Mouse (Mus musculus) mesoderm, embryonic 11.5 days (tissue): ENCODE measurements around the gene Tmem19.
"Not testable (repeated sequence)": the region's sequence is repeated elsewhere in the genome, so short reads cannot be mapped to it uniquely, and the experiment has no call there.

Experiments
- DNase-seq: peaks from one replicate; pipeline ENCODE4 v3.0.0-alpha.2; 2012; ENCODE audit warnings: low read depth, low spot score

Gene Tmem19

DNA sequence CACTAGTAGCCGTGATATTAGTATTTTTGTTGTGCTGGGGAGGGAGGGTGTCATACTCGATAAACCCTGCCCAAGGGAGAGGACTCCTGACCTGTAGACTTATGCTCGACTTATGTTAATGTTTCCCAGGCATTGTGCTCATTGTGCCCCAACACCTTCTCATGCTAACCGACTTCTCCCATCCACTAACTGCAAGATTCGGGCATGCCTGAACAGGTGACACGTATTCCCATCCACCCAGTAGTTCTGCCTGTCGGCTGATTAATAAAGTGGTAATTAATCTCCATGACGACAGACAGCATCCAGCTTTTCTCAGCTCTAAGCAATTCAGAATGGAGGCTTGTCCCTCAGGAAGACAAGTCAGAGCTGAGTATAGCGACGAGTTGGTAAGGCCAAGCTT is 13.3 kb downstream of the Tmem19 start:
- DNase-seq = no peak

DNA sequence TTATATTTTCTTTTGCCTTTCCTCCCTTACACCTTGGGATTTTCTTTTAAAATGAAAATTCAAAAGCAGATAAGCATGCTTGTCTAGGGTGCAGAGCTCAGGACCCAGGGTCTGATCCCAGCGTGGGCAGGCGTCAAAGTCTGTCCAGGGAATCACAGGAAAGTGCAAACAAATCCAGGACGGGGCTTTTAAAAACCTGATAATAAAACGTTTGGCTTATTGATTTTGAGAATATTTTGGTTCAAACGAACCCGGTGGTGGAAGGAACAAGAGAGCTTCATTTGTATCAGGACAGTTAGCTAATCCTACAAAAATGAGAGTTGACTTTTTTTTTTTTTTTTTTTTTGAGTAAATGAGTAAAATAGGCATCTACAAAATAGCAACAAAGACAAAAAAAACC is 14.2 kb downstream of the Tmem19 start:
- no peak for DNase-seq

GRCm38 (mm10) chr10:115346444-115346843 is 15.9 kb downstream of the Tmem19 start:
- DNase-seq = no peak

DNA sequence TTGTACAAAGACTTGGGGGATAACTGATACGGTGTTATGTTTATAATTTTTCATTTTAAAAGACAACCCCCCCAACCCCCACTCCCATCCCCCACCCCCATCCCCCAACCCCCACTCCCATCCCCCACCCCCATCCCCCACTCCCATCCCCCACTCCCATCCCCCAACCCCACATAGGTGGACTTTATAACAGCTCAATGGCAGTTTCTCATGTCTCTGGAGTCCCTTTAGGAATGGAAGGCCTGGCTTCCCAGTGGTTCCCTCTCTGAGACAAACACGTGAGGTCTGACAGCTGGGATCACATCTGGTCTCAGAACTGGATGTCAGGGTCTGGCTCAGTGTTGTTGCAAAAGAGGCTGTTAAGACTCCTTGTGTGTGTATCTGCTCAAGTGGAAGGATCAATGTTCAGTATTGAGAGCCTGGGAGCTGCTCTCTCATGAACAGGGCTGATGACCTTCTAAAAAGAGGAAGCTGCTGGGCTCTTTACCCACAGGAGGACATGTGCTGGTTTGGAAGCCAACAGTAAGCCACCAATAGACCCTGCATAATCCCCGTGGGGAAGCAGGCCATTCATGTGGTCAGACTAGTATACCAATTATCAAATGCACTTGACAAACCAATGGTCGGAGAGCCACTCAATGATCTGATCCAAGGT is 19.4 kb downstream of the Tmem19 start:
- DNase-seq = no peak

- no peak for DNase-seq
Measured at GRCm38 (mm10) chr10:115339820-115340328, 22.4 kb downstream of the Tmem19 start.

- no peak for DNase-seq
Measured at GRCm38 (mm10) chr10:115336901-115337300, 25.4 kb downstream of the Tmem19 start.

GRCm38 (mm10) chr10:115333528-115333927 is 28.8 kb downstream of the Tmem19 start:
- no peak for DNase-seq

- no peak for DNase-seq
Measured at GRCm38 (mm10) chr10:115332997-115333396, 29.3 kb downstream of the Tmem19 start.

GRCm38 (mm10) chr10:115332420-115332952 is 29.8 kb downstream of the Tmem19 start:
- no peak for DNase-seq

- no peak for DNase-seq
Measured at GRCm38 (mm10) chr10:115329010-115329530, 33.2 kb downstream of the Tmem19 start.

- DNase-seq = no peak
Measured at GRCm38 (mm10) chr10:115328514-115328913, 33.8 kb downstream of the Tmem19 start.

GRCm38 (mm10) chr10:115323295-115323694 is 39.0 kb downstream of the Tmem19 start:
- peak; percentile 73 for DNase-seq

DNA sequence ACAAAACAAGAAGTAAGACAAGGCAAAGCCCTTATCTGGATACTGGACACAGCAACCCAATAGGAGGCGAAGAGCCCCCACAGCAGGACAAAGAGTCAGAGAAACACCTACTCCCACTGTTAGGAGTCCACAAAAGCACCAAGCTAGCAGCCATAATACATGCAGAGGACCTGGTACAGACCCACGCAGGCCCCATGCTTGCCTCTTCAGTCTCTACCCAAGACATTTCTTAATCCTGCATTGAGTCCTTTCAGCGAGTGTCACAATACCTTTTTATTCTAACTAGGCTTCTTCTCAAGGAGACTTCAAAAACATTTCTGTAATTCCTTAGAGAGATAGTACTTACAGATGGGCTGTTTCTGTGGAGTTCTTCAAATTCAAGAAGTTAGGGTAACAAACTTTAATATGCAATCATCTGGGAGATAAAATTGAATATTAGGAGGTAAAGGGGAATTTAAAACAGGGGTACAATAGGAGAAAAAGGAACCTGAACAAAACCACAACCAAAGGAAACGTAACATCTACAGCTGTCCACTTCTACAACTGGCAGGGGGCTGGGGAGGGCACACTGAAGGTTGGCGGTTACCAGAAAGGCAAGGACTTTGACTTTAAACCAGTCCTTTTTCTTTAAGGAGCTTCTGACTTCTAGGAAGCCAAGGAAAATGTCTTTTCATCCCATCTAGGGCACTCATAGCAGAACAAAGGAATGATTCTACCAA is 40.8 kb downstream of the Tmem19 start:
- DNase-seq = no peak

DNA sequence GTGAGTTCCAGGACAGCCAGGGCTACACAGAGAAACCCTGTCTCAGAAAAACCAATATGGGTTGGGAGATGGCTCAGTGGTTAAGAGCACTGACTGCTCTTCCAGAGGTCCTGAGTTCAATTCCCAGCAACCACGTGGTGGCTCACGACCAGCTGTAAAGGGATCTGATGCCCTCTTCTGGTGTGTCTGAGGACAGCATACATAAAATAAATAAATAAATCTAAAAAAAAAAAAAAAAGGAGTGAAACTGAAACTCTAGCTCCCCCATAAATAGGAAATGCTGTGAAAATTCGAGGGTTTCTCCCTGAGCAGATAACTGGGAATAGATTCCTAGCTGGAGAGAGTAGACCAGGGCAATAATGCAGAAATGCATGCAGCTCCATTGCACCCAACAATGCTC is 43.9 kb downstream of the Tmem19 start:
- not testable (repeated sequence) for DNase-seq

DNA sequence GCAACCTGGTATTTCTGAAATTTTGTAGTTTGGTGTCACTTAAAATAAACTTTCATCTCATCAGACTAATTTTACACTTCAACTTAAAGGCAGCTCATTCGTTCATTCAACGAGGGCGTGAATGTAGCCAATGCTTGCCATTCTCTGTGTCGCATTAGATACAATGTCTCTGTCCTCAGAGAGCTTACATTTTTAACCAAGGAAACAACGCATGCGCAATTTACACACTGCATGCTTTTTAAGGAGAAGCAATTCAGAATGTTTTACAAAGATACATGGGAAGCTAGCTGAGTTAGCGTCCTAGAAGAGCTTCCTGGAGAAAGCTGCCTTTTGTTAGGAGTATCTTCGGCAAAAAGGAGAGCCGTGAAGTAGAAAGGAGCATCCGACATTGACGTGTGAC is 46.0 kb downstream of the Tmem19 start:
- no peak for DNase-seq

DNA sequence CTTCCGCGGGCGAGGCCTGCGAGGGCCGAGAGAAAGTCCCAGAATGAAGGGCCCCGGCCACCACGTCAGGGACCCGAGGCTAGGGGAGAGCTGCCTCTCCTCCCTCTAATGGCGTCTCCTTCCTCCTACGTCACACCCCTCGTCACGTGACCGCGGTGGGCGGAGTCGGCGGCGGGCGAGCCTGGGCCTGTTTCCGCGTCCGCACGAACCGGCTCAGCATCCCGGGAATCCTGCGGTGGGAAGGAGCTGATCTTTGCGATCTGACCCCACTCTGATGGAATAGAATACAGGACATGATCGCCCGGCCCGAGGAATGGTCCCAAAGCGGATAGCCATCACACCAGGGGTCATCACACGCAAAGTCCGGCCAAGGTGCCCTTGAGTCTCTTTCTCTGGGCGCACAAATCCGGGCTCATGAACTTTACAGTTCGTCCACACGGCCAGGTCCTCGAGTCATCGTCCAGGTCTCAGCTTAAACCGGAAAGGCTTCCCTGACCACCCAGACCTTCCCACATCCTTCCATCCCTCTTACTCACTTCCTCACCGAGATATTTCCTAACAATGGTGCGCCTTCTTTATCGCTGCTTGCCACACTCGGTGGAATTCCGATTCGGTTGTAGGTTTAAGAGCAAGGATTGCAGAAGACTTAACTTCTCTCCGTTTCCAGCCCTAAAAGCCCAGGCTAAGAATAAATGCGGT is 46.7 kb downstream of the Tmem19 start, which contains the start of gene Rab21:
Gene Rab21, minus strand, starts transcription at position 122 of the 699 bp plus-strand sequence.
- DNase-seq = peak; percentile 92

DNA sequence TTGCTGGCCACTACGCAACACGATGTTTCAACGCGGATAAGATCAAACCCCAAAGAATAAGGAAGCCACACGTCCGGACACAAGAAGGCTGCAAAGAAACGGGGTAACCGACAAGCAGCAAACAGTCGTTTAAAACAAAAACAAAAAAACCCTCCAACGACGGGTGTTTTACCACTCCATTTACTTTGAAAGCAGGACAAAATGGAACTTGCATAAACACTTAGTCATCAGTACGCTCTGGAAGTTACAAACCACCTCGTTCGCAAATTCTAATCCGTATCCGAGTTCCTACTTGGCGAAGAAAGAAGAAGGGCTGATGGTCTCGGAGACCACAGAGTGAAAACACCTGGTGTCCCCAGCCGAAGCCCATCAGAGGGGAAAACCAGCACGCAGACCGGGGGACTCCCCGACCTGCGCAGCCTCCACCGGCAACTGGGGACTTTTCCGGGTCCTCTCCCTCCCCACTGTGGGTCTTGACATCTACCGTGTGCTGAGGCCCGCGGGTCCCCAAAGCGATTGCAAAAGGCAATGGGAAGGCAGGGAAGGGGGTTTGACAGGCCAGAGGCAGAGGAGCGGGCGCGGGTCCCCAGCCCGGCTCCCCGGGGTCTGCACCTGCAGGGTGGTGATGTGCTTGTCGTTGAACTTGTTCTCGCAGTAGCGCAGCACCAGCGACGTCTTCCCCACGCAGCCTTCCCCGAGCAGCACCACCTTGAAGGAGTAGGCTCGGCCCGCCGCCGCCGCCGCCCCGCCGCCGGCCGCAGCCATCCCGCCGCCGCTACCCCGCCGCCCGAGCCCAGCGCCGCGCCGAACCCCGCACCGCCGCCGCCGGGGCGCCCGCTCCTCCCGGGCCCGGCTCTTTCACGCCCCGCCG is 47.5 kb downstream of the Tmem19 start:
- DNase-seq = no peak

GRCm38 (mm10) chr10:115314287-115314581 is 48.1 kb downstream of the Tmem19 start:
- no peak for DNase-seq

GRCm38 (mm10) chr10:115313641-115314286 is 48.5 kb downstream of the Tmem19 start:
- no peak for DNase-seq

DNA sequence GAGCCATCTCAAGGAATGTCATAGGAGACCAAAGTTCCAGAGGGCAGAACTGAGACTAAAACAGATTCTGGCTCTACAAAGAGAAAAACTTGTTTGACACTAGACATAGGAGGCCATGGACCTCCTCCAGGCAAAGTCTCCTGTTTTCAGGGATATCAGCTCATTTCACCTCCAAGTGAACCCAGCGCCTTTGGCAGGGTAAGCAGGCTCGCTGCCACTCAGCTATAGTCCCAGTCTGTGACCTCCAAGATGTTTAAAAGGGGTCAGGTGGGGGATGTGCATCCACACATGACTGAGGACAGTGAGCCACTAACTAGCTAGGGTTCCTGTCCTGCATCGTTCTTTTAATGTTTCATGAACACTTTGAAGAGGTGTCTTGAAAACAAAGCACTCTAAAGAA is 49.6 kb downstream of the Tmem19 start:
- DNase-seq = no peak

- no peak for DNase-seq
Measured at GRCm38 (mm10) chr10:115312194-115312593, 50.1 kb downstream of the Tmem19 start.
